Mouse (Mus musculus): Measurements from ENCODE around the gene Espnl.
A peak's percentile ranks its signal among the peaks of the same experiment; 100 is the strongest.

Gene Espnl

DNA sequence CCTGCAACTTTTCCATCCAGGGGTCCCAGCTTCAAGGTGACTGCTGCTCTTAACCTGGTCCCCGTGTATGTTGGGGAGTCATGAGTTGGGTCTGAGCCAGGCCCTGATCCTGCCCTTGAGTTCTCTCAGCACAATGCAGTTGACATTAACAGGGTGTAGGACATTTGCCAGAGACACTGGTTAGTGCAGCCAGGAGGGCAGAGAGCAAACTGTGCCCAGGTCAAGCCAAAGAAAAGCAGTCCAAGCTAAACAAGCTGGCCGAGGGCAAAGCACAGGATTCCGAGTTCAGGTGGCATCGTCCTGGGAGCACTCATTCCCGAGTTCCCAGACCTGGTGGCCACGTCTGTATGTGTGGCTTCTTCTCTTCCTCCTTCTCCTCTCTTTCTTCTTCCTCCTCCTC is 4.2 kb upstream of the Espnl start:
- DNase-seq (ENCODE audit: low spot score): no peak

DNA sequence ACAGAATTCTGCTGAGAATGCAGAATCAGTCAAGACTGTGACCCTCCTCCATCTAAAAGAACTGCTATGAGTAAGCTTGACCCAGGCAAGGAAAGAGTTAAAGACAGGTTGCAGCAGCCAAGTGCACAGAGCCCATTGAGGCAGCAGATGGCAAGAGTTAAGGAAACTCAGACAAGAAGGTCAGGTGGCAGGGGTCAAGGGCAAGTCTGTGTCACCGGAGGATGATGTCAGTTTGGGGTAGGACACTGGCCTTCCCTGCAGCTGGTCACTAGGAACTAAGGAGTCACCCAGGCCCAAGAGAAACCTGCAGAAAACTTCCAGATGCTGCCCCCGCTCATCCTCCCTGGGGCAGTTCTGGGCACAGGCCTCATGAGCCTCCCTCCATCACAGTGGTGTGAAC is 2.8 kb downstream of the Espnl start:
- DNase-seq (ENCODE audit: low spot score): no peak

GRCm38 (mm10) chr1:91325488-91326042 is 3.7 kb downstream of the Espnl start:
- DNase-seq (ENCODE audit: low spot score): no peak

GRCm38 (mm10) chr1:91332102-91332501 is 10.2 kb downstream of the Espnl start:
- DNase-seq (ENCODE audit: low spot score): no peak

DNA sequence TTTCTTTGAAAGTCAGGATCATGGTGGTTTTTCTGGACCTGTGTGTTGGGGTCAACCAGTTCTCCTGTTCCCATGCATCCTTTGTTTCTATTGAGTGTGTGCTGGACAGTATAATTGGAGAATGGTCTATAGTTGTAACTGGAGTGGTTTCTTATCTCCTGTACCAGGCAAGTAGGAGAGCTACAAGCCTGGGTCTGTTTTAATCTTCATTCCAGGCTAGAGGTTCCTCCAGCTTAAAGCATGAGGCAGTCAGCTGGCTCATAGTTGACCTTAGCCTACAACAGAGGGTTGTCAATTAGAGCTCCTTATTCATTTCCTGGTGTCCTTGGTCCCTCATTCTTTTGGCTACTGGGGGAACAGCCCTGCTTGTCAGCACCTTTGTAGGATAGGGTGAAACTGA is 11.7 kb downstream of the Espnl start:
- DNase-seq (ENCODE audit: low spot score): no peak

GRCm38 (mm10) chr1:91337355-91337754 is 15.5 kb downstream of the Espnl start:
- no peak for DNase-seq (ENCODE audit: low spot score)

DNA sequence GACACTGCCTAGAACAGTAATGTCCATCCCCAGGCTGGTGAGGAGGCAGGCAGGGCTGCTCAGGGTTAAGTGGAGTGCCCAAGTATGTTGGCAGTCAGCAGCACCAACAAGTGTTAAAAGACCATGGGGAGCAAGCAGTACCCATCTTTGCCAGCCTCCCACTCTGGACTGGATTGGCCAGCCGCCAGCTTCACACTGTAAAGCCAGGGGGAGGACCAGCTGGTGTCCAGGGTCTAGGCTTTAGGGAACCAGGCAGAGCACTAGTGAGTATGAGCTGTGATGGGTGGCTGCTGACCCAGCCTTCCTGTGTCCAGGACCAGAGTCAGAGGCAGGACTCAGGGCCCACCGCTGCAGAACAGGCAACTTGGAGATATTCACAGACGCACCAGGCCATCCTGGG is 22.1 kb downstream of the Espnl start:
- no peak for DNase-seq (ENCODE audit: low spot score)

DNA sequence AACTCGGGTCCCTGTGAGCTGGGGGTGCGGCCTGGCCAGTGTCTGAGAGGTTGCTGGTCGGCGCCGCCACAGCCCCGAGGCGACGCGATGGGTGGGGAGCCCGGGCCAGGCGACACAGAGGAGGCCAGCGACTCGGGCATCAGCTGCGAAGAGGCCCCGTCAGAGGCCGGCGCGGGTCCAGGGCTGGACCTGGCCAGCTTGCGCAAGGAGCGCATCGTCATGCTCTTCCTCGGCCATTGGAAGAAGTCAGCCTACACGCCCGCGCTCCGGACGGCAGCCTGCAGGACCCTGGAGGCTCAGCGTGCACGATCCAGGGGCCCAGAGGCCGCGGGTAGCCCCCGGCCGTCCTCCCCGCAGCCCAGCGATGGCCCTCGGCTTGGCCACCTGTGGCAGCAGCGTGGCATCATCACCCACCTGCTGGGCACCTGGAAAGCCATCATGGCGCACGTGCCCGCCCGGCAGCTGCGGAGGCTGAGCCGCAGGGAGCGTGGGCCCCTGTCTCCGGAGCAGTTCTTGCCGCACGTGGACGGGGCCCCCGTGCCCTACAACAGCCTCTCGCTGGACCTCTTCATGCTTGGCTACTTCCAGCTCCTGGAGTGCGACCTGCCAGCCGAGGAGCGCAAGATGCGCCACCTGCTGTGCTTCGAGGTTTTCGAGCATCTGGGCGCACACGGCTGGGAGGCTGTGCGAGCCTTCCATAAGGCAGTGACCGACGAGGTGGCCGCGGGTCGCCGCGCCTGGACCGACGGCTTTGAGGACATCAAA is 23.2 kb downstream of the Espnl start:
- DNase-seq (ENCODE audit: low spot score): peak; percentile 40

GRCm38 (mm10) chr1:91346892-91347291 is 25.0 kb downstream of the Espnl start:
- peak; percentile 87 for DNase-seq (ENCODE audit: low spot score)

GRCm38 (mm10) chr1:91350841-91351240 is 29.0 kb downstream of the Espnl start, which contains the start of gene Klhl30:
Klhl30 (plus strand) TSS chr1:91351016.
- DNase-seq (ENCODE audit: low spot score): no peak

- DNase-seq (ENCODE audit: low spot score): no peak
These were observed 29.4 kb downstream of the Espnl start for GRCm38 (mm10) chr1:91351249-91351648.

GRCm38 (mm10) chr1:91352277-91352676 is 30.4 kb downstream of the Espnl start:
- DNase-seq (ENCODE audit: low spot score): no peak

GRCm38 (mm10) chr1:91356105-91356504 is 34.2 kb downstream of the Espnl start:
- no peak for DNase-seq (ENCODE audit: low spot score)

GRCm38 (mm10) chr1:91362113-91362512 is 40.2 kb downstream of the Espnl start:
- no peak for DNase-seq (ENCODE audit: low spot score)

DNA sequence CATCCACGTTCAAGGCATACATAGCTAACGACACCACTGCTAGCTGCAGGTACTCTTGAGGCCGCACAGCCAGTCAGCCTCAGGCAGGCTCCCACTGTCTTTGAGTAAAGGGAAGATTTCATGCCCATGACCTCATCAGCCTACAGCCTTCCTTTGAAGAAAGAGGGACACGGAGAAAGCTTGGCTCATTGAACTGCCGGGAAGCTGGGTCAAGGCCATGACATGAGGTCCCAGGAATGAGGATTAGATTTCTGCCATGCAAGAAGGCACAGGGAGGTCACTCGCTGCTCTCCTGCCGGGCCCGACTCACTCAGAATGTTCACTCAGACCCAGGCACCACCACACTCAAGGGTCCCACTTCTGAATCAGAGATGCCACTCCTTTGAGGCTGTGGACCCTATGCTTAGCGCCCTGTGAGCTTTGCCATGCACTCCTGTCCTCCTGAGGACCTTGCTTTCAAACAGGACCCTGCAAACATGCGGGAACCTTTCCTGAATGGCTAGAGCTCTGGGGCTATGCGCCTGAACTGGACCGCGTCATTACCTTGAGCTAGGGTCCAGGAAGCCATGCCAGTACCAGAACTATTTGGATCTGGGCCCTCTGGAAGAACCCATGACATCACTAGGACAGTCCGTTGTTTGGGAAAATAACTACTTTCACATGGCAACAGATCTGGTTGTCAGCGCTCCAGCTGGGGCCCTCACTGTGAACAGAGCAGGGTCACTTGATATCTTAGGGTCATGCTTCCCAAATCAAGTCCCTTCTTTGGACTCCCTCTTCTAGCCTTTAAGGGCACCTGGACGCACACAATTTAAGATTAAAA is 43.2 kb downstream of the Espnl start:
- DNase-seq (ENCODE audit: low spot score): no peak

DNA sequence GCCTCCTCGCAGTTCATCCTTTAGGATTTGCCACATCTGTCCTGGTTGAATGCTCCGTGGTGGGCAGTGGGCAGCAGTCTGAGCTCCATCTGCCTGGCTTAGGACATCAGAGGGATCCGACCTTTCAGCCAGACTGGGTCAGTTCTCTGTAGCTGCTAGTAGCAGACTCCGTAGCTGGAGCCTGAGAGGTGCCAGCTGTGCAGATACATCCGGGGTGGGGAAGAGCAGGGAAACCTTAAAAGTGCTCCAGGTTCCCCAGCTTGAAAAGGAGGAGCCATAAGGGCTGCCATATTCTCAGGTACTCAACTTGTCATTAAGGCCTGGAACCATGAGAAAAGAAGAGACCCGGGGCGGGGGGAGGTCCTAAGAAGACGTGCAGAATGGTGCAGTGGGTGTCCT is 43.9 kb downstream of the Espnl start:
- DNase-seq (ENCODE audit: low spot score): no peak

GRCm38 (mm10) chr1:91366215-91367108 is 44.6 kb downstream of the Espnl start, which contains the start of gene Erfe:
Erfe (plus strand) TSS chr1:91366430.
- peak; percentile 82 for DNase-seq (ENCODE audit: low spot score)

DNA sequence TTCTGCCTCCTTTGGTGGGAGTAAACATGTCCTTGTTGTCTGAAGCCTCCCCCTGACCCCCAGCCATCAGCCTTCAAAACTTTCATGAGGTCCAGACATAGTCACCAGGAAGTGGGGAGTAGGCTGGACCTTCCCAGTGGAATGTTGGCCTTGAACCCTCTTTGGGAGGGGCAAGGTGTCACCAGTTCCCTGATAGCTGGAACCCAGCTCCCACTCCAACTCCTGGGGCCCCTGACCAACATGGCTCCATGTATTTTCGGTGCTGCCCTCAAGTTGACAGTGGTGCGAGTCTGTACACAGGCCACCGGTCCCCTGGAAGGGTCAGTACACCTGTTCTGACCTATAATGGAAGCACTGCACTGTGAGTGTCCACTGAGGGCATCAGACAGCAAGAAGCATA is 45.4 kb downstream of the Espnl start:
- DNase-seq (ENCODE audit: low spot score): no peak

DNA sequence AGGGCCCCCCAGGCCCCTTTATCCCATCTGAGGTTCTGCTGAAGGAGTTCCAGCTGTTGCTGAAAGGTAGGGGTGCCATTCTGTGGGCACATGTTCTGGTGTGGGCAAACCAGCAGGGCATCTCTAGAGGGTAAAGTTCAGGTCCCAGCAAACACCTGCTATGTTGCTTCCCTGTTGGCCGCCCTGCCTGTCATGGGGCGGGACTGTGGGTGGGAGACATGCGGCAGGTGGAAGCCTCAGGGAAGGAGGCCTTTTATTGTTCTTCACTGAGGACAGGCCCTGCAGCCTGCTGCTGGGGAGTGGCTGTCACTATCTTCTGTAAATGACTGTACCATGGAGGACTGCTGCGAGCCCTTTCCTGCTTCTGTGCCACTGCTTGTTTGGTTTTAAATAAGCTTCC is 47.5 kb downstream of the Espnl start:
- DNase-seq (ENCODE audit: low spot score): no peak

DNA sequence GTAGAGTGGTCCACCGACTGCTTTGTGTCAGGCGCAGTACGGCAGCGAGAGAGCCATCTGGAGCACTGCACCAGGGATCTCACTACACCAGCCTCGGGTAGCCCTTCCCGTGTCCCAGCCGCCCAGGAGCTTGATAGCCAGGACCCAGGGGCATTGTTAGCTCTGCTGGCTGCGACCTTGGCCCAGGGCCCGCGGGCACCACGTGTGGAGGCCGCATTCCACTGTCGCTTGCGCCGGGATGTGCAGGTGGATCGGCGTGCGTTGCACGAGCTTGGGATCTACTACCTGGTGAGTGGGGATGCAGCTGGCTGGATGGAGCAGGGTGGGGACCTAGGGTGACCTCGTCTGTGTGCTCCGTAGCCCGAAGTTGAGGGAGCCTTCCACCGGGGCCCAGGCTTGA is 48.2 kb downstream of the Espnl start:
- no peak for DNase-seq (ENCODE audit: low spot score)

DNA sequence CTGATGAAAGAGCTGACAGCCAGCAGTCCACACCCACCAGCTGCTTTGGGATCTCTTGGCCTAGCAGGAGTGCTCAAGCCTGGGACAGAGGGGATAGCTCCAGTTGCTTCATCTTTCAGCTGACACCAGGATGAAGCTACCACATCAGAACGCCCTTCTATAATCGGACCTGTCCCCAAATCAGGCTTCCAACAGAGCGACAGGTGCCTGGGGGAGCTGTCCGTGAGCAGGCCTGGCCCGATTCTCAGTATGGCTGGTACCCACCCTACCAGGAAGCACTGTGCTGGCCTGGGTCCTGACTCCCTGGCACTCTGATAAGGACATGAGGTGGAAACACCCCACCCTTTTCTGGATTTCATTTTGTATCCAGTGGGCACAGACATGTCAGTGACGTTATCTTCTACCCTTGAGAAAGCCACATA is 51.5 kb downstream of the Espnl start:
- DNase-seq (ENCODE audit: low spot score): no peak

Data from retina, embryonic 14.5 days (tissue).